Mouse (Mus musculus): ENCODE data around the gene Xndc1. TPM values are rescaled to one million over a fixed set of nuclear protein-coding genes. Genes with fewer than 3 reads are reported as not detected.
"Not testable (repeated sequence)": the region's sequence is repeated elsewhere in the genome, so short reads cannot be mapped to it uniquely, and the experiment has no call there.

Gene Xndc1
- polyA plus RNA-seq (2012; ENCODE audit: insufficient read depth, insufficient read length, low replicate concordance, missing spikeins), result not detected in 2 replicates

GRCm38 (mm10) chr7:102065046-102065891 is at the start of gene Xndc1, which contains the start of the genes Rnf121 and Xntrpc:
Gene Xndc1, plus strand, starts transcription at chr7:102065511.
Gene Rnf121, minus strand, starts transcription at chr7:102065469.
Gene Xntrpc, plus strand, starts transcription at chr7:102065713.
- WGBS, result under 1% methylated on average over 56 of the region's 56 CpGs
- Histone ChIP-seq H3K4me3 (ENCODE audit: insufficient read depth, low read depth, low read length) (peak within 1 kb of the TSS; percentile 95), H3K4me1 (ENCODE audit: control insufficient read depth, insufficient read depth, low read length) (peaks cover 7% of the 10 kb centered on the region; the same call in 1 of the 2 replicates), H3K27ac (ENCODE audit: insufficient read depth, low read depth, low read length) (peak within 1 kb of the TSS; percentile 87)
- TF ChIP-seq CTCF (IDR thresholded peaks at IDR 0.05; ENCODE audit: insufficient read depth, low read depth, low read length) (no peak), POLR2A (IDR thresholded peaks at IDR 0.05; ENCODE audit: insufficient read depth, low read depth, low read length) (peak; percentile 80; the same call in 1 of the 2 replicates)

- H3K27ac ChIP-seq (ENCODE audit: insufficient read depth, low read depth, low read length), result no peak overlapping the region
- H3K4me3 ChIP-seq (ENCODE audit: insufficient read depth, low read depth, low read length), result no peak overlapping the region
- no peaks in the 10 kb centered on the region for H3K4me1 ChIP-seq (ENCODE audit: control insufficient read depth, insufficient read depth, low read length)
- WGBS, result 70% methylated on average over 4 of the region's 4 CpGs
- TF ChIP-seq CTCF (IDR thresholded peaks at IDR 0.05; ENCODE audit: insufficient read depth, low read depth, low read length), result no peak
- no peak for TF ChIP-seq POLR2A (IDR thresholded peaks at IDR 0.05; ENCODE audit: insufficient read depth, low read depth, low read length)
These were observed 48.4 kb upstream of the Xndc1 start for GRCm38 (mm10) chr7:102016936-102017335.

- H3K27ac ChIP-seq (ENCODE audit: insufficient read depth, low read depth, low read length), result no peak overlapping the region
- no peak overlapping the region for H3K4me3 ChIP-seq (ENCODE audit: insufficient read depth, low read depth, low read length)
- TF ChIP-seq CTCF (IDR thresholded peaks at IDR 0.05; ENCODE audit: insufficient read depth, low read depth, low read length) (no peak), POLR2A (IDR thresholded peaks at IDR 0.05; ENCODE audit: insufficient read depth, low read depth, low read length) (no peak)
- H3K4me1 ChIP-seq (ENCODE audit: control insufficient read depth, insufficient read depth, low read length), result no peaks in the 10 kb centered on the region
- WGBS, result 76% methylated on average over 5 of the region's 5 CpGs
These were observed 47.9 kb upstream of the Xndc1 start for GRCm38 (mm10) chr7:102017452-102017851.

- no peak overlapping the region for H3K27ac ChIP-seq (ENCODE audit: insufficient read depth, low read depth, low read length)
These were observed 47.3 kb upstream of the Xndc1 start for GRCm38 (mm10) chr7:102018034-102018433.

GRCm38 (mm10) chr7:102018590-102018989 is 46.7 kb upstream of the Xndc1 start, which contains the start of gene Il18bp:
Gene Il18bp, minus strand, starts transcription at chr7:102018690.
- TF ChIP-seq POLR2A (IDR thresholded peaks at IDR 0.05; ENCODE audit: insufficient read depth, low read depth, low read length) (no peak), CTCF (IDR thresholded peaks at IDR 0.05; ENCODE audit: insufficient read depth, low read depth, low read length) (no peak)
- no peak within 1 kb of the TSS for H3K4me3 ChIP-seq (ENCODE audit: insufficient read depth, low read depth, low read length)
- WGBS, result 82% methylated on average over 3 of the region's 3 CpGs

More at GRCm38 (mm10) chr7:102018034-102018433, 47.3 kb upstream of the Xndc1 start:
- TF ChIP-seq CTCF (IDR thresholded peaks at IDR 0.05; ENCODE audit: insufficient read depth, low read depth, low read length), result no peak
- WGBS, result 47% methylated on average over 7 of the region's 7 CpGs
- no peaks in the 10 kb centered on the region for H3K4me1 ChIP-seq (ENCODE audit: control insufficient read depth, insufficient read depth, low read length)
- H3K4me3 ChIP-seq (ENCODE audit: insufficient read depth, low read depth, low read length), result no peak overlapping the region

GRCm38 (mm10) chr7:102019362-102019761 is 45.9 kb upstream of the Xndc1 start:
- no peak overlapping the region for H3K27ac ChIP-seq (ENCODE audit: insufficient read depth, low read depth, low read length)
- H3K4me3 ChIP-seq (ENCODE audit: insufficient read depth, low read depth, low read length), result no peak overlapping the region
- WGBS, result 55% methylated on average over 3 of the region's 3 CpGs

More at GRCm38 (mm10) chr7:102018590-102018989, 46.7 kb upstream of the Xndc1 start, which contains the start of gene Il18bp:
- H3K27ac ChIP-seq (ENCODE audit: insufficient read depth, low read depth, low read length), result no peak within 1 kb of the TSS
- H3K4me1 ChIP-seq (ENCODE audit: control insufficient read depth, insufficient read depth, low read length), result no peaks in the 10 kb centered on the region

GRCm38 (mm10) chr7:102020934-102021333 is 44.4 kb upstream of the Xndc1 start:
- 98% methylated on average over 2 of the region's 2 CpGs for WGBS
- not testable (repeated sequence) for H3K27ac ChIP-seq (ENCODE audit: insufficient read depth, low read depth, low read length); H3K4me3 ChIP-seq (ENCODE audit: insufficient read depth, low read depth, low read length); H3K4me1 ChIP-seq (ENCODE audit: control insufficient read depth, insufficient read depth, low read length)

More at GRCm38 (mm10) chr7:102019362-102019761, 45.9 kb upstream of the Xndc1 start:
- TF ChIP-seq CTCF (IDR thresholded peaks at IDR 0.05; ENCODE audit: insufficient read depth, low read depth, low read length) (no peak), POLR2A (IDR thresholded peaks at IDR 0.05; ENCODE audit: insufficient read depth, low read depth, low read length) (no peak)
- H3K4me1 ChIP-seq (ENCODE audit: control insufficient read depth, insufficient read depth, low read length), result no peaks in the 10 kb centered on the region

GRCm38 (mm10) chr7:102023821-102024220 is 41.5 kb upstream of the Xndc1 start:
- 80% methylated on average over 9 of the region's 9 CpGs for WGBS
- Histone ChIP-seq H3K4me3 (ENCODE audit: insufficient read depth, low read depth, low read length) (no peak overlapping the region), H3K4me1 (ENCODE audit: control insufficient read depth, insufficient read depth, low read length) (no peaks in the 10 kb centered on the region), H3K27ac (ENCODE audit: insufficient read depth, low read depth, low read length) (no peak overlapping the region)
- TF ChIP-seq CTCF (IDR thresholded peaks at IDR 0.05; ENCODE audit: insufficient read depth, low read depth, low read length) (no peak), POLR2A (IDR thresholded peaks at IDR 0.05; ENCODE audit: insufficient read depth, low read depth, low read length) (no peak)
